Mouse (Mus musculus) midbrain, embryonic 11.5 days (tissue): Measurements from ENCODE around the gene Slc24a3. TPM values are rescaled to one million over a fixed set of nuclear protein-coding genes. Genes with fewer than 3 reads are reported as not detected.

Experiments used
- ATAC-seq: fragments of 200-750 bp; cut with Nextera tagmentation; 2 replicates; pipeline ENCODE4 v1.8.0; 2017; ENCODE audit warnings: moderate TSS enrichment, moderate library complexity; ENCODE audit not compliant: low FRiP score
- DNase-seq: peaks from one replicate; pipeline ENCODE4 v3.0.0; 2015; ENCODE audit warnings: low spot score; ENCODE audit errors: missing footprints
- H3K27ac ChIP-seq: fragments of 300-500 bp; sonication (generic); 2 replicates; pipeline ENCODE4 v1.5.1; 2014; ENCODE audit warnings: low read depth, low read length
- H3K27me3 ChIP-seq: fragments of 300-500 bp; sonication (generic); 2 replicates; pipeline ENCODE4 v1.6.1; 2014; ENCODE audit warnings: mild to moderate bottlenecking, low read length, moderate library complexity, mixed read lengths; ENCODE audit not compliant: control insufficient read depth, insufficient read depth
- H3K36me3 ChIP-seq: fragments of 300-500 bp; sonication (generic); 2 replicates; pipeline ENCODE4 v1.6.1; 2014; ENCODE audit warnings: mild to moderate bottlenecking, low read length, moderate library complexity, mixed read lengths; ENCODE audit not compliant: control insufficient read depth, insufficient read depth
- H3K4me1 ChIP-seq: fragments of 300-500 bp; sonication (generic); 2 replicates; pipeline ENCODE4 v1.6.1; 2014; ENCODE audit warnings: low read length; ENCODE audit not compliant: control insufficient read depth, insufficient read depth
- H3K4me2 ChIP-seq: fragments of 300-500 bp; sonication (generic); 2 replicates; pipeline ENCODE4 v1.6.1; 2014; ENCODE audit warnings: mild to moderate bottlenecking, moderate library complexity
- H3K4me3 ChIP-seq: fragments of 300-500 bp; sonication (generic); 2 replicates; pipeline ENCODE4 v1.5.1; 2014; ENCODE audit warnings: low read depth, low read length
- H3K9ac ChIP-seq: fragments of 300-500 bp; sonication (generic); 2 replicates; pipeline ENCODE4 v1.6.1; 2014; ENCODE audit warnings: low read length
- H3K9me3 ChIP-seq: fragments of 300-500 bp; sonication (generic); 2 replicates; pipeline ENCODE4 v1.6.1; 2016; ENCODE audit warnings: low read length; ENCODE audit not compliant: control insufficient read depth
- WGBS: fragments of 180-500 bp; shearing (Covaris S2); extraction: QIAGEN DNeasy Blood & Tissue Kit; methylation state at CpG from one replicate; pipeline ENCODE4 v1.1.7; 2014; 5-methylcytosine and 5-hydroxymethylcytosine counted together
- polyA plus RNA-seq: library from polyadenylated mRNA; unstranded; fragments of >200 nt; fragmentation: Nextera tagmentation; extraction: Ambion mirVana; gene quantifications from 2 replicates; pipeline ENCODE4 v1.2.1, GENCODE M21; 2014

Gene Slc24a3
- polyA plus RNA-seq, 1 experiment from 2014 or later, result 1.9 TPM

DNA sequence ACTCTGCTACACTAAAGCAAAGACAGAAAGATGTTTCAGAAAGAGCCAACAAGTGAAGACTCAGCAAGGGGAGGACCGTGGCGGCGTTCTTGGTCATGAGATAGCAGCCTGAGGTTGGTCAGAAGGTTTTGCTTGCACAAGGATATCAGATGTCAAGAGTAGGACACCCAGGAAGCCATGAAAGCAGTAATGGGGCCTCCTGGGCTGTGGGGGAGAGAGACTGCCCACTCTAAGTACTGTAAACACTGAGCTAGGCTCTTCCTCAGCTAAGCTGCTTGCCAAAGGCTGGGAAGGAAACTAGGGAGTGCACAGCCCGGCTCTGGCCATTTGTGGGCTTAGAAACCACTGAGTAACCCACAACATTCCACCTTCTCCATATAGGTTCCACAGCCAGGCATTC, 348.4 kb downstream of the Slc24a3 start:
- H3K9me3 ChIP-seq, result no peaks in the 10 kb centered on the region
- H3K27ac ChIP-seq, result no peak overlapping the region
- 83% methylated on average over 4 of the region's 4 CpGs for WGBS
- H3K4me2 ChIP-seq, result no peak overlapping the region
- no peak overlapping the region for H3K9ac ChIP-seq
- H3K27me3 ChIP-seq, result no peaks in the 10 kb centered on the region
- H3K4me3 ChIP-seq, result no peak overlapping the region
- no peaks in the 10 kb centered on the region for H3K4me1 ChIP-seq
- no peak for ATAC-seq
- H3K36me3 ChIP-seq, result no peaks in the 10 kb centered on the region
- DNase-seq, result peak; percentile 71

DNA sequence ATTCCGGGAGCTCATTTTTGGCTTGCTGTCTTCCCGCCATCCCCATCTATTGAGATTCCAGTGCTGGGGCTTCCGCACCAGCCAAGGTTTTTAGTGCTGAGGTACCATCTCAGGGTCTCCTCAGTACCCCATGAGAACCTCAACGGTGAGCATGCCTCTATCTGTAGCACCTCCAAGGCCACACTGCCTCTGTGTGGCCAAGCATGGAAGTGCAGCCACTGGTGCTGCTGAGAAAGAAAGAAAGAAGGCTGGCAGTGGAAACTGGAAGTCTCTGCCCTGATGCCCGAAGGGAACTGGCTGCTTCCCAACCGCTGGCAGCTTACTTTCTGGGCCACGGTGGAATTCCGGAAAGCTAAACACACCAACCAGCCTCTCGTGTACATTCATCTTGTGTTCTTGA, 349.8 kb downstream of the Slc24a3 start:
- Histone ChIP-seq H3K9ac (no peak overlapping the region), H3K9me3 (no peaks in the 10 kb centered on the region), H3K4me3 (no peak overlapping the region), H3K4me1 (no peaks in the 10 kb centered on the region), H3K4me2 (no peak overlapping the region), H3K36me3 (no peaks in the 10 kb centered on the region), H3K27me3 (no peaks in the 10 kb centered on the region), H3K27ac (no peak overlapping the region)
- peak; percentile 84 for ATAC-seq
- peak; percentile 95 for DNase-seq
- WGBS, result 60% methylated on average over 9 of the region's 9 CpGs

- ATAC-seq (no peak), DNase-seq (peak; percentile 78)
- H3K36me3 ChIP-seq, result no peaks in the 10 kb centered on the region
- H3K4me1 ChIP-seq, result no peaks in the 10 kb centered on the region
- H3K9me3 ChIP-seq, result no peaks in the 10 kb centered on the region
- no peak overlapping the region for H3K4me2 ChIP-seq
- 65% methylated on average over 3 of the region's 3 CpGs for WGBS
- H3K27me3 ChIP-seq, result no peaks in the 10 kb centered on the region
- no peak overlapping the region for H3K27ac ChIP-seq
- H3K4me3 ChIP-seq, result no peak overlapping the region
- H3K9ac ChIP-seq, result no peak overlapping the region
Observed at GRCm38 (mm10) chr2:145522017-145522416, 354.5 kb downstream of the Slc24a3 start.

GRCm38 (mm10) chr2:145523381-145523780, 355.8 kb downstream of the Slc24a3 start:
- no peak for ATAC-seq
- 90% methylated on average over 4 of the region's 4 CpGs for WGBS

GRCm38 (mm10) chr2:145527151-145527550, 359.6 kb downstream of the Slc24a3 start:
- H3K4me3 ChIP-seq, result no peak overlapping the region
- DNase-seq, result peak; percentile 17
- 75% methylated on average over 1 of the region's 1 CpGs for WGBS
- no peaks in the 10 kb centered on the region for H3K4me1 ChIP-seq
- H3K4me2 ChIP-seq, result no peak overlapping the region
- no peaks in the 10 kb centered on the region for H3K9me3 ChIP-seq
- ATAC-seq, result no peak
- H3K9ac ChIP-seq, result no peak overlapping the region
- no peaks in the 10 kb centered on the region for H3K27me3 ChIP-seq
- no peaks in the 10 kb centered on the region for H3K36me3 ChIP-seq
- H3K27ac ChIP-seq, result no peak overlapping the region

More at GRCm38 (mm10) chr2:145523381-145523780, 355.8 kb downstream of the Slc24a3 start:
- no peak overlapping the region for H3K27ac ChIP-seq
- no peak overlapping the region for H3K4me3 ChIP-seq
- H3K4me1 ChIP-seq, result no peaks in the 10 kb centered on the region
- H3K27me3 ChIP-seq, result no peaks in the 10 kb centered on the region
- H3K9ac ChIP-seq, result no peak overlapping the region
- H3K4me2 ChIP-seq, result no peak overlapping the region
- peak; percentile 73 for DNase-seq
- H3K9me3 ChIP-seq, result no peaks in the 10 kb centered on the region
- no peaks in the 10 kb centered on the region for H3K36me3 ChIP-seq

- WGBS, result 76% methylated on average over 4 of the region's 4 CpGs
- Histone ChIP-seq H3K27ac (no peak overlapping the region), H3K4me1 (no peaks in the 10 kb centered on the region), H3K27me3 (no peaks in the 10 kb centered on the region), H3K9ac (no peak overlapping the region), H3K36me3 (no peaks in the 10 kb centered on the region), H3K4me2 (no peak overlapping the region), H3K4me3 (no peak overlapping the region), H3K9me3 (no peaks in the 10 kb centered on the region)
- ATAC-seq (no peak), DNase-seq (peak; percentile 81)
Observed at GRCm38 (mm10) chr2:145530941-145531353, 363.4 kb downstream of the Slc24a3 start.

DNA sequence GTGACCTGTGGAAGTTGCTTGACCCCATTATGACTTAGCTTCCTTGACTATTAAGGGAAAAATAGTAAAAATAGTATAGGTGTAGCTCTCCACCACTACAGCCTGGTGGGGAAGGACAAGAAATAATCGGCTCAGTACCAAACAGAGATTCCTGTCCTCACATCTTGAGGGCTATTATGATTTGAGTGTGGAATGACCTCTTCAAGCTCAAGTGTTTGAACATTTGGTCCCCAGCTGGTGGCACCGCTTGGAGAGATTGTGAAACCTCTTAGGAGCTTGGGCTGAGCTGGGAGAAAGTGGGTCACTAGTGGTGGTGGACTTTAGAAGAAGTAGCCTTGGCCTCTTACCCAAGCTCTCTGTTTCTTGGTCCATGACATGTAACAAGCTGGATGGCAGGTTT, 365.5 kb downstream of the Slc24a3 start:
- WGBS, result 94% methylated on average over 2 of the region's 2 CpGs

DNA sequence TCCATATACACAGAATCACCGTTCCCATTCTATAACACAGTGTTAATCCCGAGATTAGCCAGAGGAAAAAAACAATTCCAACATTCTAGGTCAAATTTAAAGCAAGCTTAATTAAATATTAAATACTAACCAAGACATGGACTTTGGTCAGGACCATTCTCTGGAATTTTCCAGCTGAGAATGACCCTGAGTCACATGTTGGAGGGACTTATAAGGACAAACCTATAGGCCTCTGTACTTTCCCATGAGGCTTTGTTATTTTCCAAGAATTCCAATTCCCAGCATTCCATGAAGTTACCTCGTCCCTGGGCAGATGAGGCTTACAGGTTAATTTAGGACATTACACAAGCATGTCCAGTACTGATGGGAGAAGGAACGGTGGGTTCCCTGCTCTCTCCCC, 367.8 kb downstream of the Slc24a3 start:
- Histone ChIP-seq H3K4me3 (no peak overlapping the region), H3K36me3 (no peaks in the 10 kb centered on the region), H3K4me2 (no peak overlapping the region), H3K4me1 (no peaks in the 10 kb centered on the region), H3K9me3 (no peaks in the 10 kb centered on the region), H3K27ac (no peak overlapping the region), H3K27me3 (no peaks in the 10 kb centered on the region), H3K9ac (no peak overlapping the region)
- DNase-seq (peak; percentile 59), ATAC-seq (no peak)
- 84% methylated on average over 4 of the region's 4 CpGs for WGBS

More for the DNA sequence above, 365.5 kb downstream of the Slc24a3 start:
- Histone ChIP-seq H3K9ac (no peak overlapping the region), H3K4me2 (no peak overlapping the region), H3K27ac (no peak overlapping the region), H3K9me3 (no peaks in the 10 kb centered on the region), H3K4me3 (no peak overlapping the region), H3K4me1 (no peaks in the 10 kb centered on the region), H3K36me3 (no peaks in the 10 kb centered on the region), H3K27me3 (no peaks in the 10 kb centered on the region)
- DNase-seq, result peak; percentile 65
- no peak for ATAC-seq

GRCm38 (mm10) chr2:145535774-145536173, 368.2 kb downstream of the Slc24a3 start:
- H3K9me3 ChIP-seq, result no peaks in the 10 kb centered on the region
- H3K4me1 ChIP-seq, result no peaks in the 10 kb centered on the region
- no peak overlapping the region for H3K9ac ChIP-seq
- H3K4me3 ChIP-seq, result no peak overlapping the region
- 88% methylated on average over 4 of the region's 4 CpGs for WGBS
- H3K27me3 ChIP-seq, result no peaks in the 10 kb centered on the region
- no peaks in the 10 kb centered on the region for H3K36me3 ChIP-seq
- H3K4me2 ChIP-seq, result no peak overlapping the region
- DNase-seq, result no peak
- no peak for ATAC-seq
- H3K27ac ChIP-seq, result no peak overlapping the region

- no peaks in the 10 kb centered on the region for H3K36me3 ChIP-seq
- DNase-seq, result peak; percentile 49
- H3K4me2 ChIP-seq, result no peak overlapping the region
- no peaks in the 10 kb centered on the region for H3K9me3 ChIP-seq
- no peak overlapping the region for H3K27ac ChIP-seq
- WGBS, result 75% methylated on average over 4 of the region's 4 CpGs
- no peaks in the 10 kb centered on the region for H3K4me1 ChIP-seq
- no peak overlapping the region for H3K9ac ChIP-seq
- ATAC-seq, result no peak
- no peaks in the 10 kb centered on the region for H3K27me3 ChIP-seq
- H3K4me3 ChIP-seq, result no peak overlapping the region
Observed at GRCm38 (mm10) chr2:145536986-145537385, 369.4 kb downstream of the Slc24a3 start.
